Mouse (Mus musculus): ENCODE measurements around the gene Mast2.

- TF ChIP-seq CTCF (conservative IDR thresholded peaks at IDR 0.05; ENCODE audit: insufficient read depth, insufficient read length, low read depth, low read length) (no peak), POLR2A (IDR thresholded peaks at IDR 0.05; ENCODE audit: low read depth, low read length) (no peak)
Observed at GRCm38 (mm10) chr4:116329256-116329655, 134.7 kb downstream of the Mast2 start.
